Mouse (Mus musculus): ENCODE data around the gene Nfia. TPM values are rescaled to one million over a fixed set of nuclear protein-coding genes. Genes with fewer than 3 reads are reported as not detected.

Gene Nfia
- polyA plus RNA-seq, 1 experiment from 2014 or later: 42.1 TPM

DNA sequence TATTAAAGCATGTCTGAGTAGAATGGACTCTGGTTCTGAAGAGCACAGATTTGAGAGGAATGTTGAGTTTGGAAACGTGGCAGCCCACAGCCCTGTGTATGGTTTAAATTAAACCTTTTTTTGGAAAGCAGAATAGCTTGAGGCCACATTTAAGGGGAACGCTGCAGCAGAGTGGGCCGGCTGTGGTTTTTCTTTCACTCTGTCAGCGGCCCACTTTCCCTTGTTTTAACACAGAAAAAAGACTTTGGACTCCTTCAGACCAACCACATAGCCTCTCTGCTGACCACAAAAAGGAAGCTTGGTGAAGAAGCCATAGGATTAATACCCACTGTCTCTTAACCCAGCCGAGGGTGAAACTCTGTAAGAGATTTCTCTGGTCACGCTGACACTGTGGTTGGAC is 72.4 kb downstream of the Nfia start:
- ATAC-seq (replicated peaks; ENCODE audit: low FRiP score, low TSS enrichment, low read depth): no peak
- Histone ChIP-seq H3K4me2 (ENCODE audit: low read length) (peak overlapping the region; percentile 40), H3K27me3 (replicated peaks; ENCODE audit: control insufficient read depth, insufficient read depth, low read length) (no peaks in the 10 kb centered on the region), H3K9ac (ENCODE audit: low read length) (peak overlapping the region; percentile 17; the same call in 1 of the 2 replicates), H3K36me3 (ENCODE audit: control insufficient read depth, insufficient read depth, low read length) (0 out of 2 replicates have a peak, but pooled peaks cover 5% of the 10 kb centered on the region), H3K4me3 (ENCODE audit: low read depth, low read length) (0 out of 2 replicates have a peak overlapping the region, but pooled peaks have one; percentile 8), H3K9me3 (ENCODE audit: control insufficient read depth, low read length) (no peaks in the 10 kb centered on the region), H3K4me1 (replicated peaks; ENCODE audit: control insufficient read depth, insufficient read depth, low read length) (peaks cover 51% of the 10 kb centered on the region), H3K27ac (ENCODE audit: low read depth) (peak overlapping the region; percentile 79)
- DNase-seq (ENCODE audit: low spot score): peak; percentile 55
- WGBS: 19% methylated on average over 6 of the region's 6 CpGs

DNA sequence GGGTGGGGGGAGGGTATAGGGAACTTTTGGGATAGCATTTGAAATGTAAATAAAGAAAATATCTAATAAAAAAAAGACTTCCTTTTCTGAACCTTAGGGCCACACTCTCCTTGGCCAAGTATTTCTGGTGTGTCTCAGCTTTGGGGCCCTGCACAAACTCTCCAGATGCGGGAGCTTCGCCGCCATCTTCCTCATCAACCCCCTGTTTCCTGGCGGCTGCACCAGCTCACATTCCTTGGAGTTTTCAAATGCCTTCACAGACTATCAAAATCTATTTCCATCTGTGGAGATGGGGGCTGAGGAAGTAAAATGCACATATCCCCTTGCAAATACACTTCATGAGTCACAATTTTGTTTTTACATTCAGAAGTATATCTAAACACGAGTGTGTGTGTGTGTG is 75.1 kb downstream of the Nfia start:
- Histone ChIP-seq H3K4me2 (ENCODE audit: low read length) (no peak overlapping the region), H3K9me3 (ENCODE audit: control insufficient read depth, low read length) (no peaks in the 10 kb centered on the region), H3K9ac (ENCODE audit: low read length) (no peak overlapping the region), H3K27me3 (replicated peaks; ENCODE audit: control insufficient read depth, insufficient read depth, low read length) (no peaks in the 10 kb centered on the region), H3K4me3 (ENCODE audit: low read depth, low read length) (no peak overlapping the region), H3K27ac (ENCODE audit: low read depth) (no peak overlapping the region), H3K36me3 (ENCODE audit: control insufficient read depth, insufficient read depth, low read length) (0 out of 2 replicates have a peak, but pooled peaks cover 5% of the 10 kb centered on the region), H3K4me1 (replicated peaks; ENCODE audit: control insufficient read depth, insufficient read depth, low read length) (peaks cover 31% of the 10 kb centered on the region)
- DNase-seq (ENCODE audit: low spot score): peak; percentile 49
- 57% methylated on average over 5 of the region's 5 CpGs for WGBS
- no peak for ATAC-seq (replicated peaks; ENCODE audit: low FRiP score, low TSS enrichment, low read depth)

DNA sequence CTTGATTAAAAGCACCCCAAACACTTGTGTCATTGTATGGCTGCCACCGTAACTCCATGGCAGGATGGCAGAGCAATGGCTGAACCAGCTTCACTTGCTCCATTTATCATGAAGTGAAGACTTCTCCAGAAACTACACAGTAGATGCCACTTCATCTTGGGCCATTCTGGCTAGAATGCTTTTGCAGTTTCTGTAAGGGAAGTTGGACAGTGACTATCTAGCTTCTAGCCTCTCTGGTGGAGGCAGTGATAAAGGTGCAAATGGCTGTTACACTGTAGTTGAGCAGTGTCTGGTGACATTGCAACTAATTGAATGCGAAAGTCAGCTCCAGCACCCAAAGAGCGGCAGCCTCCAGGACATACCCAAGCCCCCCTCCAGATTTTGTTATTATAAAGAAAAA is 78.5 kb downstream of the Nfia start:
- Histone ChIP-seq H3K27ac (ENCODE audit: low read depth) (no peak overlapping the region), H3K4me1 (replicated peaks; ENCODE audit: control insufficient read depth, insufficient read depth, low read length) (peaks cover 15% of the 10 kb centered on the region), H3K9ac (ENCODE audit: low read length) (no peak overlapping the region), H3K36me3 (ENCODE audit: control insufficient read depth, insufficient read depth, low read length) (0 out of 2 replicates have a peak, but pooled peaks cover 5% of the 10 kb centered on the region), H3K4me3 (ENCODE audit: low read depth, low read length) (no peak overlapping the region), H3K4me2 (ENCODE audit: low read length) (no peak overlapping the region), H3K9me3 (ENCODE audit: control insufficient read depth, low read length) (no peaks in the 10 kb centered on the region), H3K27me3 (replicated peaks; ENCODE audit: control insufficient read depth, insufficient read depth, low read length) (no peaks in the 10 kb centered on the region)
- ATAC-seq (replicated peaks; ENCODE audit: low FRiP score, low TSS enrichment, low read depth): no peak
- DNase-seq (ENCODE audit: low spot score): peak; percentile 45
- 76% methylated on average over 3 of the region's 3 CpGs for WGBS

DNA sequence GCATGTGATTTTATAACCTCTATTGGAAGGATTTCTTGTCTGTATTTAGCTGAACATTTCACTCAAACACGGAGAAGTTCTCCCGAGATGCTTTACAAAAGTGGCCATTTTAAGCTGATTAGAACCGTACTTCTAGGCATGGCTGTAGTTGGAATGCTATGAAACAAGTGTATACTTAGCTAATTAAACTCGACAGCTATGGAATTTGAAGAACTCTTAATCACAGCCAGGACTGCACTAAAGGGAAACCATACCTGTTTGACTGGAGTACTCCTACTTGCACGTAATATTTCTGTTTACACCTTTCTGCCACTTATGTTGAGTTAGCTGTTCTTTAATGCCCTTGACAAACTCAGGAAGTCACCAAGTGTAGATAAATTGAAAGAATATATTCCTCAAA is 79.2 kb downstream of the Nfia start:
- Histone ChIP-seq H3K4me3 (ENCODE audit: low read depth, low read length) (no peak overlapping the region), H3K4me2 (ENCODE audit: low read length) (no peak overlapping the region), H3K4me1 (replicated peaks; ENCODE audit: control insufficient read depth, insufficient read depth, low read length) (peaks cover 8% of the 10 kb centered on the region; the same call in 1 of the 2 replicates), H3K36me3 (ENCODE audit: control insufficient read depth, insufficient read depth, low read length) (0 out of 2 replicates have a peak, but pooled peaks cover 5% of the 10 kb centered on the region), H3K27me3 (replicated peaks; ENCODE audit: control insufficient read depth, insufficient read depth, low read length) (no peaks in the 10 kb centered on the region), H3K9ac (ENCODE audit: low read length) (no peak overlapping the region), H3K27ac (ENCODE audit: low read depth) (no peak overlapping the region), H3K9me3 (ENCODE audit: control insufficient read depth, low read length) (no peaks in the 10 kb centered on the region)
- no peak for ATAC-seq (replicated peaks; ENCODE audit: low FRiP score, low TSS enrichment, low read depth)
- 68% methylated on average over 5 of the region's 5 CpGs for WGBS
- DNase-seq (ENCODE audit: low spot score): no peak

DNA sequence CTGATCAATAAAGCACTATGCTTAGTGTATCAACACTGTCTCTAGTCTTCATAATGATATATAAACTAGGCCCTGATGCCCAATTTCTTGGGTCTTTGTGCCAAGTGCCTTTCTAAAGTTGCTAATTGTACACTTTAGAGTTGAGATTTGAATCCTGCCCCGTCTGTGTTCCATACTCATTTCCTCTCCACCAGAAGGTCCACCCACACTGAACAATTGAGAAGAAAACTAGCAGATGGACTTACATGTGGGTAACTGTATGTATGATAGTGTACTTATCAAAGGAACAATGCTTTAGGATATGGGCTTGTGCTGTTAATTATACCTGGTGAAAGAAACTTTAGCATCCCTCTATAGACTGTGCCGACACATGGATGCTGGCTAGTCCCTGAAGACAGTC is 80.1 kb downstream of the Nfia start:
- H3K36me3 ChIP-seq (ENCODE audit: control insufficient read depth, insufficient read depth, low read length): 0 out of 2 replicates have a peak, but pooled peaks cover 5% of the 10 kb centered on the region
- H3K4me3 ChIP-seq (ENCODE audit: low read depth, low read length): no peak overlapping the region
- 97% methylated on average over 2 of the region's 2 CpGs for WGBS
- no peak overlapping the region for H3K4me2 ChIP-seq (ENCODE audit: low read length)
- H3K9me3 ChIP-seq (ENCODE audit: control insufficient read depth, low read length): no peaks in the 10 kb centered on the region
- H3K4me1 ChIP-seq (replicated peaks; ENCODE audit: control insufficient read depth, insufficient read depth, low read length): no peaks in the 10 kb centered on the region; the same call in 1 of the 2 replicates
- ATAC-seq (replicated peaks; ENCODE audit: low FRiP score, low TSS enrichment, low read depth): no peak
- H3K27me3 ChIP-seq (replicated peaks; ENCODE audit: control insufficient read depth, insufficient read depth, low read length): no peaks in the 10 kb centered on the region
- DNase-seq (ENCODE audit: low spot score): peak; percentile 2
- no peak overlapping the region for H3K27ac ChIP-seq (ENCODE audit: low read depth)
- no peak overlapping the region for H3K9ac ChIP-seq (ENCODE audit: low read length)

DNA sequence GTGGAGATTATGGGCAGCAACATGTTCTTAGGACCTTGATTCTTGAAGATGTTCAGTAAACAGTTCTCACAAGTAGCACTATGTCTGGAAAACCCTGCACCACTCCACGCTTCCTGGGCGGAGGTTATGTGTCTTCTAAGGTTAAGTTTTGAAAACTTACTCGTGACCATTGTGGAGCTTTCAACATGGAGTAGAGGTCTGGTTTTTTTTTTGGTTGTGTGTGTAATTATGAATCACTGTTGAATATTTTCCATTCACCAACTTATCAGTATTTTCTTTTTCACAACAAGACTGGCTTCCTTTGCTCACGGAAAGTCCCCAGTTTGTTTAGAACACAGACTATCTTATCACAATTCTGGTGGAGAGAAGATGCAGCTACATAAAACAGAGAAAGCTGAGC is 82.2 kb downstream of the Nfia start:
- Histone ChIP-seq H3K27me3 (replicated peaks; ENCODE audit: control insufficient read depth, insufficient read depth, low read length) (no peaks in the 10 kb centered on the region), H3K4me2 (ENCODE audit: low read length) (no peak overlapping the region), H3K4me1 (replicated peaks; ENCODE audit: control insufficient read depth, insufficient read depth, low read length) (no peaks in the 10 kb centered on the region), H3K36me3 (ENCODE audit: control insufficient read depth, insufficient read depth, low read length) (no peaks in the 10 kb centered on the region), H3K9me3 (ENCODE audit: control insufficient read depth, low read length) (no peaks in the 10 kb centered on the region), H3K9ac (ENCODE audit: low read length) (no peak overlapping the region), H3K4me3 (ENCODE audit: low read depth, low read length) (no peak overlapping the region), H3K27ac (ENCODE audit: low read depth) (no peak overlapping the region)
- ATAC-seq (replicated peaks; ENCODE audit: low FRiP score, low TSS enrichment, low read depth) (no peak), DNase-seq (ENCODE audit: low spot score) (peak; percentile 37)
- 65% methylated on average over 4 of the region's 4 CpGs for WGBS

DNA sequence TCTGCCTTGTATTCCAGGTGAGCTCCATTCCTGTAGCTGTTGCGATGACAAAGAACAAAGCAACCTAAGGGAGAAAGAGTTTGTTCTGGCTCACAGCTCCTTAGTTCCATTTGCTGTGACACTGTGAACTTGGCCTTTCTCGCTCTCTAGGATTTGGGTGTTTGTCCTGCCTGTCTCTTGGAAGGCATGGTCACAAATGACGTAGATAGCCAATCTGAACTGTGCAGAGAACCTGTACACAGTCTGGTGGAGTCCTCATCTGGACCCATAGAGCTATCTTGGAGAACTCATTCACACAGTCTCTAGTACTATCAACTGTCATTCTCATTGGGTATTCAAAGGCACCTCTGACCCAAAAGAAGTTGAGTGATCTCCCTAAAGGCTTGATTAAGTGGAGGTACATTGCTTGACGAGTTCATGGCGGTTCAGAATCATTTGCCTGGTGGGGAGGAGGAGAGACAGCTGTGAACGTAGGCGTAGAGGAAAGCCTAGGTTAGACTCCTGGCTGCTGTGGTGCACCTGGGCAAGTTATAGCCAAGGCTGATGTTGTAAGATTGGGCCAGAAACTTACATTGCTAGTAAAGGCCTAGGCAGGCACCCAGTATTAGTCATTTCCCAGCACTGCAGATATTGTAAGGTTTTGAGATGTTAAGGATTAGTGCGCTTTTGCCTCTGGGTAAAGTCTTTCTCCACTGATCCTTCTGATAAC is 83.3 kb downstream of the Nfia start:
- no peaks in the 10 kb centered on the region for H3K9me3 ChIP-seq (ENCODE audit: control insufficient read depth, low read length)
- no peak overlapping the region for H3K27ac ChIP-seq (ENCODE audit: low read depth)
- no peaks in the 10 kb centered on the region for H3K27me3 ChIP-seq (replicated peaks; ENCODE audit: control insufficient read depth, insufficient read depth, low read length)
- H3K9ac ChIP-seq (ENCODE audit: low read length): no peak overlapping the region
- no peaks in the 10 kb centered on the region for H3K4me1 ChIP-seq (replicated peaks; ENCODE audit: control insufficient read depth, insufficient read depth, low read length)
- no peak overlapping the region for H3K4me3 ChIP-seq (ENCODE audit: low read depth, low read length)
- WGBS: 95% methylated on average over 8 of the region's 8 CpGs
- ATAC-seq (replicated peaks; ENCODE audit: low FRiP score, low TSS enrichment, low read depth): no peak
- no peaks in the 10 kb centered on the region for H3K36me3 ChIP-seq (ENCODE audit: control insufficient read depth, insufficient read depth, low read length)
- no peak overlapping the region for H3K4me2 ChIP-seq (ENCODE audit: low read length)
- DNase-seq (ENCODE audit: low spot score): peak; percentile 20

DNA sequence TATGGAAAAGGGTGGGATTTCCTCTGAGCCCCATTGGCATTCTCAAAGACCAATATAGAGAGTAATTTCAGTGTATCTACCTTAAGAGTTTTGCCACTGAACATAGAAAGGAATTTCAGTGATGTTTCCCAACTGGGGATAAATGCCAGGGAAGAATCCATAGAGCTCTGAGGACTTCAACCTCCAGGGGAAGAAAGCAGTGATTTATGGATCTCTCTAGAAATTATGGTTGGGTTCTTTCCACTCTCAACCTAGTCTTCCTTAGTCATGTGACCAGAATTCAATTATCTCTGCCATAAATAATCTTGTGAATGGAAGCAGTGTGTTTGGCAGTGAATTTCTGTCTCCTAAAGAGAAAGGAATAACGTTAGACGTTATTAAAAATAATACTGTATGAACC is 85.0 kb downstream of the Nfia start:
- Histone ChIP-seq H3K27ac (ENCODE audit: low read depth) (no peak overlapping the region), H3K9me3 (ENCODE audit: control insufficient read depth, low read length) (no peaks in the 10 kb centered on the region), H3K27me3 (replicated peaks; ENCODE audit: control insufficient read depth, insufficient read depth, low read length) (no peaks in the 10 kb centered on the region), H3K36me3 (ENCODE audit: control insufficient read depth, insufficient read depth, low read length) (no peaks in the 10 kb centered on the region), H3K4me3 (ENCODE audit: low read depth, low read length) (no peak overlapping the region), H3K4me2 (ENCODE audit: low read length) (no peak overlapping the region), H3K4me1 (replicated peaks; ENCODE audit: control insufficient read depth, insufficient read depth, low read length) (no peaks in the 10 kb centered on the region), H3K9ac (ENCODE audit: low read length) (no peak overlapping the region)
- DNase-seq (ENCODE audit: low spot score) (no peak), ATAC-seq (replicated peaks; ENCODE audit: low FRiP score, low TSS enrichment, low read depth) (no peak)
- 60% methylated on average over 2 of the region's 2 CpGs for WGBS

DNA sequence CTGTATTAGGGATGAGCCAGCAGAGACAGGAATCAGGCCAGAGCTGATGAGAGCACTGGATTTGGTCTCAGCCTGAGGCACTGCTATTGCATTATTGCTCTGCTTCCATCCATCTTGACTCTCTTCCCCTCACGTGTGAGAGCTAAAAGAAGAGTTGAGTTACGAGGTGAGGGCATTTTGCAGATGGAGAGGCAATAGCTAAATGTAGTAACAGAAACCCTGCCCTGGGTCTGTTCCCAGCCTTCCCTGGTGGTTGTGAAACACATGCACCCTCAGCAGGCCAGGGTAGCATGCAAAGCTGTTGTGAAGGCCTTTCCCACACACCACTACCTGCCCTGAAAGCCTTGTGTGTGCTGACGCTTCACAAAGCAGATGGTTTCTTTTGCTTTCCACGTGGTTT is 86.9 kb downstream of the Nfia start:
- Histone ChIP-seq H3K4me3 (ENCODE audit: low read depth, low read length) (no peak overlapping the region), H3K27ac (ENCODE audit: low read depth) (no peak overlapping the region), H3K27me3 (replicated peaks; ENCODE audit: control insufficient read depth, insufficient read depth, low read length) (no peaks in the 10 kb centered on the region), H3K36me3 (ENCODE audit: control insufficient read depth, insufficient read depth, low read length) (no peaks in the 10 kb centered on the region), H3K9ac (ENCODE audit: low read length) (no peak overlapping the region), H3K4me1 (replicated peaks; ENCODE audit: control insufficient read depth, insufficient read depth, low read length) (no peaks in the 10 kb centered on the region), H3K9me3 (ENCODE audit: control insufficient read depth, low read length) (no peaks in the 10 kb centered on the region), H3K4me2 (ENCODE audit: low read length) (no peak overlapping the region)
- DNase-seq (ENCODE audit: low spot score): peak; percentile 34
- 66% methylated on average over 4 of the region's 4 CpGs for WGBS
- no peak for ATAC-seq (replicated peaks; ENCODE audit: low FRiP score, low TSS enrichment, low read depth)
